Mouse (Mus musculus) C2C12 (cell line): ENCODE data around the gene Zfp68.

Source experiments
- CTCF ChIP-seq: IDR thresholded peaks from one replicate; pipeline ENCODE4 v1.5.1; 2011; ENCODE audit not compliant: control insufficient read depth, insufficient read depth, insufficient read length
- FOSL1 ChIP-seq: IDR thresholded peaks from one replicate; pipeline ENCODE4 v1.8.0; 2011; ENCODE audit warnings: mild to moderate bottlenecking, low read length; ENCODE audit not compliant: poor library complexity, insufficient read depth, severe bottlenecking
- MAX ChIP-seq: IDR thresholded peaks from one replicate; pipeline ENCODE4 v1.6.1; 2011; ENCODE audit warnings: mild to moderate bottlenecking, control low read depth
- MYOG ChIP-seq: IDR thresholded peaks from one replicate; pipeline ENCODE4 v1.6.1; 2011; ENCODE audit not compliant: control insufficient read depth, insufficient read length; ENCODE audit errors: extremely low read depth
- USF1 ChIP-seq: IDR thresholded peaks from one replicate; pipeline ENCODE4 v1.6.1; 2011; ENCODE audit warnings: low read depth, mild to moderate bottlenecking, control low read depth, moderate library complexity

GRCm38 (mm10) chr5:138641081-138641480 lies 21.5 kb upstream of the Zfp68 start:
- TF ChIP-seq MAX (no peak), CTCF (no peak), USF1 (no peak), FOSL1 (no peak), MYOG (no peak)
